Mouse (Mus musculus) liver, postnatal 0 days (tissue): Measurements from ENCODE around the gene Fmod. TPM values are rescaled to one million over a fixed set of nuclear protein-coding genes. Genes with fewer than 3 reads are reported as not detected.
A peak's percentile ranks its signal among the peaks of the same experiment; 100 is the strongest.

ENCODE experiments used
- ATAC-seq: fragments of 200-750 bp; cut with Nextera tagmentation; 2 replicates; pipeline ENCODE4 v1.8.0; 2017; ENCODE audit warnings: mild to moderate bottlenecking, moderate library complexity
- DNase-seq: peaks from one replicate; pipeline ENCODE4 v3.0.0-alpha.2; 2016
- H3K27ac ChIP-seq: fragments of 300-500 bp; sonication (generic); 2 replicates; pipeline ENCODE4 v1.5.1; 2014; ENCODE audit warnings: antibody characterized with exemption, moderate library complexity, mild to moderate bottlenecking, low read depth
- H3K27me3 ChIP-seq: fragments of 300-500 bp; sonication (generic); 2 replicates; pipeline ENCODE4 v1.6.1; 2014; ENCODE audit warnings: low read length, control low read depth, mixed read lengths; ENCODE audit not compliant: insufficient read depth
- H3K36me3 ChIP-seq: fragments of 300-500 bp; sonication (generic); replicated peaks from 2 replicates; pipeline ENCODE4 v1.6.1; 2014; ENCODE audit warnings: mild to moderate bottlenecking, control low read depth, low read length, moderate library complexity, mixed read lengths; ENCODE audit not compliant: insufficient read depth
- H3K4me1 ChIP-seq: fragments of 300-500 bp; sonication (generic); 2 replicates; pipeline ENCODE4 v1.6.1; 2014; ENCODE audit warnings: antibody characterized with exemption, mild to moderate bottlenecking, control low read depth; ENCODE audit not compliant: insufficient read depth
- H3K4me2 ChIP-seq: fragments of 300-500 bp; sonication (generic); 2 replicates; pipeline ENCODE4 v1.6.1; 2014; ENCODE audit warnings: low read depth, mild to moderate bottlenecking, low read length, moderate library complexity, mixed read lengths
- H3K4me3 ChIP-seq: fragments of 300-500 bp; sonication (generic); 2 replicates; pipeline ENCODE4 v1.5.1; 2014; ENCODE audit warnings: low read depth, low read length
- H3K9ac ChIP-seq: fragments of 300-500 bp; sonication (generic); replicated peaks from 2 replicates; pipeline ENCODE4 v1.6.1; 2014; ENCODE audit warnings: mild to moderate bottlenecking, moderate library complexity
- H3K9me3 ChIP-seq: fragments of 300-500 bp; sonication (generic); 2 replicates; pipeline ENCODE4 v1.6.1; 2016; ENCODE audit warnings: mild to moderate bottlenecking, control low read depth, low read length, mixed read lengths
- CTCF ChIP-seq: sonication (generic); IDR thresholded peaks from 2 replicates; pipeline ENCODE4 v1.5.1; 2016; ENCODE audit warnings: antibody characterized with exemption, low read depth
- EP300 ChIP-seq: IDR thresholded peaks from 2 replicates; pipeline ENCODE4 v1.6.1; 2016; ENCODE audit warnings: antibody characterized with exemption, low read depth, mild to moderate bottlenecking
- WGBS: fragments of 180-500 bp; shearing (Covaris S2); extraction: QIAGEN DNeasy Blood & Tissue Kit; methylation state at CpG from one replicate; pipeline ENCODE4 v1.1.7; 2014; ENCODE audit not compliant: insufficient replicate concordance; 5-methylcytosine and 5-hydroxymethylcytosine counted together
- polyA plus RNA-seq: library from polyadenylated mRNA; unstranded; fragments of >200 nt; fragmentation: Nextera tagmentation; extraction: Ambion mirVana; gene quantifications from 2 replicates; pipeline ENCODE4 v1.2.1, GENCODE M21; 2015

The Fmod gene
- polyA plus RNA-seq, 1 experiment from 2014 or later = 1.6 TPM

DNA sequence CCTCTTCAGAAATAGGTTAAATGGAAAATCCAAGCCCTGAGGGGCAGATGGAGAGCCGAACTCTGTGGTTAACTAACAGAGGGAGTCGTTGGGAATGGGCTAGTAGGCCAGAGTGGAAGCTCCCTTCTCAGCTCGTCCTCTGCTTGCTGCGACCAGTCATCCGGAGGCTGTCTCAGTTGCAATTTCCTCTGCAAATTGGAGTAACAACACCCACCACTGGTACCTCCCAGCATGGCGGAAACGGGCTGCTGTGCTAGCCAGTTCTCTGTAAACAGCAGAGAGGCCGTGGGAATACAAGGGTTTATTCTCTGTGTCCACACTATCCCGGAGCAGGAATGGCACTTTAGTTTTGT, 26.7 kb downstream of the Fmod start:
- no peak for ATAC-seq
- H3K27ac ChIP-seq = peak overlapping the region; percentile 96

DNA sequence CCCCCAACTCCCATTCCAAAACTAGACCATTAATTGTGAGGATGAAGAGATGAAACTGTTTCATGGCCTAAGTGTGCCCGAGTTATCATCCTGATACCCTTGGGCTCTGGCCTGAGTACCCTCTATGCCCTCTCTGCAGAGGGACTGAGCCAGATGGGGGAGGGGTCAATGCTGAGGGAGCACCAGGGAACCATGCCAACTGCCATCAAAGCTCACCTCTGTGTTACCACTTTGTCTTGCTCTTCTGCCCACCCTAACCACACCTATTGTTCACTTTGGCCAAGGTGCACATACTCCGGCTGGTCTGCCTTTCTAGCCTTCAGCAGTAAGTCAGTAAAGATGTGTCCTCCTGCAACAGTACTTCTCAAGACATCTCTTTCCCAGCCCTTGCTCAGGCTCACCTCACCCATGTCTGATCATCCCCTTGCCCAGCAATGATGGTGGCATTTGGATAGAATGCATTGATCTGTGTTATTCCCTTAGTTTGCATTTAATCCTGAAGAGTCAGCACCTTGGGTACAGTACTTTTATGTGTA, 27.3 kb downstream of the Fmod start:
- peak overlapping the region; percentile 58; the same call in 1 of the 2 replicates for H3K4me2 ChIP-seq
- peak overlapping the region; percentile 96 for H3K27ac ChIP-seq
- ATAC-seq = no peak
- no peaks in the 10 kb centered on the region for H3K9me3 ChIP-seq
- H3K36me3 ChIP-seq = no peaks in the 10 kb centered on the region
- H3K4me1 ChIP-seq = peaks cover 76% of the 10 kb centered on the region
- H3K27me3 ChIP-seq = 0 out of 2 replicates have a peak, but pooled peaks cover 2% of the 10 kb centered on the region
- DNase-seq = no peak
- WGBS = 88% methylated on average over 2 of the region's 2 CpGs
- peak overlapping the region; percentile 66; the same call in 1 of the 2 replicates for H3K9ac ChIP-seq
- no peak overlapping the region for H3K4me3 ChIP-seq
- no peak for TF ChIP-seq EP300
- no peak for TF ChIP-seq CTCF

More for the DNA sequence above, 26.7 kb downstream of the Fmod start:
- DNase-seq = peak; percentile 53
- TF ChIP-seq CTCF = no peak
- no peak for TF ChIP-seq EP300
- WGBS = 18% methylated on average over 9 of the region's 9 CpGs
- Histone ChIP-seq H3K4me2 (peak overlapping the region; percentile 58), H3K36me3 (no peaks in the 10 kb centered on the region), H3K27me3 (0 out of 2 replicates have a peak, but pooled peaks cover 2% of the 10 kb centered on the region), H3K9me3 (no peaks in the 10 kb centered on the region), H3K4me3 (peak overlapping the region; percentile 19), H3K9ac (peak overlapping the region; percentile 66), H3K4me1 (peaks cover 80% of the 10 kb centered on the region)

DNA sequence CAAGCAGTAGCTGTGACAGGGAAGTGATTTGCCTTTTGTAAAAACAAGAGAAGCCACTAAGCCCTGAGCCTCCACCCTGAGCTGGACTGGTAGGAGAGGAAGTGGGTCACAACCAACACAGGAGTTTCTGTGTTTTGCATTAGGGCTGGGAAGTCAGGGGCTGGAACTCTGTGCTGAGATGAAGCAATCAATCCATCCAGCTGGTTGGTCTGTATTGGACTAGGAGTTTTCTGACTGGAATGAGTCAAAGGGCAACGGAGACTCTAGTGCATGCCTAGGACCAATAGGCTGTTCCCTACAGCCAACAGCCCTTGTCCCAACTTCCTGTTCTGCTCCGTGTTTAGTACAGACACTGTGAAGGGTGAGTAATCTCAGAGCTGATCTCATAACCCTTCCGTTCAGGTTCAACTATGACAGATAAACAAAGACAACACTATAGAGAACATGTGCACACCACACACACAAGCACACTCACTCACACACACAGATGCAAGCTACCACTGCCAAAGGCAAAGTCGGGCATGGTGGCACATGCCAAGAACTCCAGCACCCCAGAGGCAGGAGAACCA, 28.3 kb downstream of the Fmod start:
- Histone ChIP-seq H3K36me3 (no peaks in the 10 kb centered on the region), H3K4me3 (no peak overlapping the region), H3K9ac (no peak overlapping the region; the same call in 1 of the 2 replicates), H3K4me2 (0 out of 2 replicates have a peak overlapping the region, but pooled peaks have one; percentile 24), H3K27me3 (0 out of 2 replicates have a peak, but pooled peaks cover 2% of the 10 kb centered on the region), H3K9me3 (no peaks in the 10 kb centered on the region), H3K4me1 (peaks cover 76% of the 10 kb centered on the region), H3K27ac (peak overlapping the region; percentile 96)
- peak; percentile 84 for ATAC-seq
- no peak for TF ChIP-seq CTCF
- TF ChIP-seq EP300 = peak; percentile 72
- 14% methylated on average over 4 of the region's 4 CpGs for WGBS
- DNase-seq = peak; percentile 55

DNA sequence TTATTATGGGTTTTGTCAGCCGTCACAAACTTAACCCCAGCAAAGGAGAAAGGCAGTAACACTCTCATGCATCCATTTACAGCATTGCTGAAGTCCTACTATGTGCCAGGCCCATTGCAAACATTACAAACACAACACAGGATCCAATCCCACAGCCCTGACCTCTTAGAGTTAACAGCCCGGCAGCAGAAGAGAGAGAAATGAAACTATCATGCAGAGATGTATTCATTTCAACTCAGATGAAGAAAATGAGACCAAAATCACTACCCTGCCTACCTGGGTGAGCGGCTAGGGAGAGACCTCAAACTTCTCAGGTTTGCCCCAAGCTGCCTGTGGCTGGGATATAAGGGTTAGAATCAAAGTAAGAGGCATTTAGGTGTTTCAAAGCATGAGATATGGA, 29.5 kb downstream of the Fmod start:
- 0 out of 2 replicates have a peak, but pooled peaks cover 2% of the 10 kb centered on the region for H3K27me3 ChIP-seq
- H3K36me3 ChIP-seq = no peaks in the 10 kb centered on the region
- peaks cover 76% of the 10 kb centered on the region for H3K4me1 ChIP-seq
- DNase-seq = no peak
- peak overlapping the region; percentile 0; the same call in 1 of the 2 replicates for H3K4me2 ChIP-seq
- H3K9me3 ChIP-seq = no peaks in the 10 kb centered on the region
- H3K4me3 ChIP-seq = no peak overlapping the region
- H3K9ac ChIP-seq = 0 out of 2 replicates have a peak overlapping the region, but pooled peaks have one; percentile 1
- peak overlapping the region; percentile 96 for H3K27ac ChIP-seq
- WGBS = 46% methylated on average over 3 of the region's 3 CpGs
- ATAC-seq = no peak
- no peak for TF ChIP-seq CTCF
- TF ChIP-seq EP300 = no peak; the same call in 1 of the 2 replicates

DNA sequence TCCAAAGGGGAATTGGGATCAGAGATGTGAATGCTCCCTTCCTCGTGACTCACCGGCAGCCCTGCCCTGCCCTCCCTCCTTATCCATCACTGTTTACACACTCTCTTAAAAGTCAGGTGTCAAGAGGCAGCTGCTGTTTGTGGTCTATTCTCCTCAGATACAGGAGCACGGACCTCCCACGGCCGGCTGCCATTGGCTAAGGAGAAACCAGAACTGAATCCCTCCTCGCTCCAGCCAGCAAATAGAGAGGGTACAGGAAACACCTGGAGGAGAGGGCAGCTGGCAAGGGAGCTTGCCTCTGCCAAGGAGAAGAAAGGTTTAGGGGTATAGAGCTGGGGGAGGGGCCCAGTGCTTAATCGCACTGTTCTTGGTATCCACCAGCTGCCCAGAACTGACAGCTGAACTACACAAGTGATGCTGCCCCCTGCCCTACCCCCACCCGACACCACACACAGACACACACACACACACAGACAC, 30.1 kb downstream of the Fmod start:
- Histone ChIP-seq H3K4me1 (peaks cover 76% of the 10 kb centered on the region), H3K9me3 (no peaks in the 10 kb centered on the region), H3K27ac (peak overlapping the region; percentile 96), H3K4me3 (no peak overlapping the region), H3K36me3 (no peaks in the 10 kb centered on the region), H3K4me2 (peak overlapping the region; percentile 0; the same call in 1 of the 2 replicates), H3K27me3 (0 out of 2 replicates have a peak, but pooled peaks cover 2% of the 10 kb centered on the region), H3K9ac (0 out of 2 replicates have a peak overlapping the region, but pooled peaks have one; percentile 1)
- WGBS = 9% methylated on average over 8 of the region's 8 CpGs
- TF ChIP-seq CTCF = no peak
- TF ChIP-seq EP300 = peak; percentile 42; the same call in 1 of the 2 replicates
- DNase-seq (peak; percentile 59), ATAC-seq (no peak)

DNA sequence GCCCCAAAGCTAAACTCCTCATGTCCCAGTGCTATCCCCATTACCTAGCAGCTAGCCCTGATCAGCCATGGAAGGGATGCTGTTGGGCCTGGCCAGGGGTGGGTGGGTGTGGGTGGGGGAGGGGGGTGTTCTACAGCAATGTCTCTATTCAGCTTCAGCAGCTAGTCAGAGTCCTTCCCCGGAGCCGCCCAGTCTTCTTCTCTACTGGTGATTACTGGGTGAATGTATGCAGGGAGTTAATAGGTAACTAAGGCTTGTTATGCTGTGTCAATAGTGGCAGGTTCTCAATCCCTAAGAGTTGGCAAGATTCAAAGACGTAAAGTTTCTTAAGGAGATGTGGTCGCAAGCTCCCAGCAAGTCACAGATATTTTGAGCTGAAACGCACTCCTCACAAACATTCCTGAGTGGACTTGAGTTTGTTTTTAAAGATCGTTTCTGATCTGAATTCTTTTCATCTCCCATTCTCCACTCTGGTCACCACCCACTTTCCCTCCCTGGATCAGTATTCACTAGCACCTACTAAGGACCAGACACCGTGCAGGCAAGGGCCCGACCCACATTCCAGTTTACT, 33.1 kb downstream of the Fmod start:
- WGBS = 72% methylated on average over 8 of the region's 8 CpGs
- no peaks in the 10 kb centered on the region for H3K9me3 ChIP-seq
- ATAC-seq (no peak), DNase-seq (no peak)
- H3K4me2 ChIP-seq = 0 out of 2 replicates have a peak overlapping the region, but pooled peaks have one; percentile 10
- H3K27me3 ChIP-seq = no peaks in the 10 kb centered on the region
- peak overlapping the region; percentile 2 for H3K9ac ChIP-seq
- H3K36me3 ChIP-seq = peaks cover 11% of the 10 kb centered on the region
- no peak overlapping the region for H3K4me3 ChIP-seq
- H3K27ac ChIP-seq = peak overlapping the region; percentile 75
- no peak for TF ChIP-seq EP300
- TF ChIP-seq CTCF = no peak
- peaks cover 68% of the 10 kb centered on the region for H3K4me1 ChIP-seq
